Mouse (Mus musculus): ENCODE results near the gene Enkd1.

The Enkd1 gene

DNA sequence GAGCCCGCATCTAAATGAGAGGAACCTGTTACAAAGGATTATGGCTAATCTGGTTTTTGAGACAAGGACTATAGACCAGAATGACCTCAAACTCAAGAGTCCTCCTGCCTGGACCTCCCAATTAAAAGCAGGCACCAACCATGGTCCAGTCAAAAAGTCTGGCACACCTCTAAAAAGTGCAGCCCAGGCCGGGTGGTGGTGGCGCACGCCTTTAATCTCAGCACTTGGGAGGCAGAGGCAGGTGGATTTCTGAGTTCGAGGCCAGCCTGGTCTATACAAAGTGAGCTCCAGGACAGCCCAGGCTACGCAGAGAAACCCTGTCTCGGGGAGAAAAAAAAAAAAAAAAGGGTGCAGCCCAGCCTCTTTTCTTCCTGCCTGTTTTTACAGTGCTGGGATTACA lies 22.7 kb downstream of the Enkd1 start:
- DNase-seq (ENCODE audit: extremely low read depth, insufficient read length, low spot score): no peak

DNA sequence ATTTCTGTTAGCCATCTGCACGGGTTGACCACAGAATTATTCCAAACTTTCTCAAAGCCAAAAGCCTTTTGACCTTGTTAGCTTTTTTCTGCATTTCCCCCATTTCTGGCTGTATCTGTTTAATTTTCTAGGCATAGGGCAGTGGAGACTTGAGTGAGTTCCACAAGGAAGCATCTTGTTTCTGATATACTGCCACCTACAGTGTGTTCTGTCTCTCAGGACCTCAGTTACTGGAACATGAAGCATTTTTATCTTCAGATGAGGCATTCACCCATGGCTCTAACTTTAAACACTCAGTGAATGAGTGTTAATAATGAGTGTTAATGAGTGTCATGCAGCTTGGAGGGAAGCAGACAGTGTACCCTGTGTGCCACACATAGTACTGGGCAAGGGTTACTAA lies 30.1 kb downstream of the Enkd1 start:
- no peak for DNase-seq (ENCODE audit: extremely low read depth, insufficient read length, low spot score)

DNA sequence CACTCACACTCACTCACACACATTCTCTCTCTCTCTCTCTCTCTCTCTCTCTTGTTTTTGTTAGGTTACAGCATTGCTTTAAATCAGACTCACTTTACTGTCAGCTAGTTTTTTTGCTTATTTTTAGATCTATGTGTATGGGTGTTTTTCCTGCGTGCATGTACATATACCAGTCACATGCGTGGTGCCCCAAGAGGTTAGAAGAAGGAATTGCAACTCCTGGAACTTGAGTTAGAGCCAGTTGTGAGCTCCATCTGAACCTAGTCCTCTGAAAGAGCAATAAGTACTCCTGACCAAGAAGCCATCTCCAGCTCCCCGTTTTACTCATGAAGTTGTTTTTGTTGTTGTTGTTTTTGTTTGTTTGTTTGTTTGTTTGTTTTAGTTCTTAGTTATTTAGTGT lies 46.8 kb downstream of the Enkd1 start:
- DNase-seq (ENCODE audit: extremely low read depth, insufficient read length, low spot score): no peak

DNA sequence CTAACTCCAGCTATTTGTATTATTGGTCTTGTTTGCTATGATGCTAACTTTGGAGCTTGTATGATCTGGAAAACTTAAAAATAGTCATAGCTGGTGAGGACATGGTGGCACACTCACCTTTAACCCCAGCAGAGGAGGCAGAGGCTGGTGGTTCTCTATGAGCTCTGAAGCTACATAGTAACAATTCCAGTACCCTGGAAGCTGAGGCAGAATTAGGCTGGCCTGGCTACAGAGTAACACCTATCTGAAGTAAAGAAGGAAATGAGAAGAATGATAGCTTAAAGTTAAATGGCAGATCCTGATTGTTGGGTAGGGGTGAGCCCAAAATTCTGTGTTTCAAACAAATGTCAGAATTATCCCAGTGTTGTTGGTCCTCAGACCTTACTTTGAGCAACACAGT lies 50.4 kb downstream of the Enkd1 start:
- no peak for DNase-seq (ENCODE audit: extremely low read depth, insufficient read length, low spot score)
